Mouse (Mus musculus): Measurements from ENCODE around the gene Rassf4.

GRCm38 (mm10) chr6:116635251-116636180 lies 38.2 kb downstream of the Rassf4 start:
- TF ChIP-seq MAX (IDR thresholded peaks at IDR 0.05; ENCODE audit: low read length) (no peak), CTCF (IDR thresholded peaks at IDR 0.05 in 2 of 3, conservative IDR thresholded peaks at IDR 0.05 in 1 of 3; ENCODE audit: control insufficient read depth in 1 of 3, insufficient read depth in 1 of 3, low read depth in 2 of 3, low read length in 3 of 3, poor library complexity in 1 of 3, severe bottlenecking in 1 of 3) (no peak), E2F4 (IDR thresholded peaks at IDR 0.05; ENCODE audit: borderline replicate concordance, low read depth, low read length) (no peak), USF1 (IDR thresholded peaks at IDR 0.05; ENCODE audit: low read depth, low read length) (no peak), EP300 (IDR thresholded peaks at IDR 0.05; ENCODE audit: low read depth in 1 of 2, low read length in 2 of 2) (no peak), POLR2A (IDR thresholded peaks at IDR 0.05; ENCODE audit: control insufficient read depth in 1 of 2, insufficient read depth in 1 of 2, low read depth in 1 of 2, low read length in 2 of 2, poor library complexity in 1 of 2) (no peak), ZMIZ1 (IDR thresholded peaks at IDR 0.05; ENCODE audit: low read depth, low read length) (no peak), ZKSCAN1 (IDR thresholded peaks at IDR 0.05; ENCODE audit: low read depth, low read length) (no peak), POLR2AphosphoS2 (IDR thresholded peaks at IDR 0.05; ENCODE audit: low read length) (no peak), GABPA (IDR thresholded peaks at IDR 0.05; ENCODE audit: low read depth, low read length) (no peak), ELF1 (IDR thresholded peaks at IDR 0.05; ENCODE audit: low read depth, low read length) (no peak)

All from MEL (cell line).